Mouse (Mus musculus) urinary bladder, postnatal 14 days (tissue): ENCODE results near the gene Ago3.
A peak's percentile ranks its signal among the peaks of the same experiment; 100 is the strongest.

Source experiments
- DNase-seq: peaks from one replicate; pipeline ENCODE4 v3.0.0; 2021; ENCODE audit warnings: low spot score

Ago3 gene

GRCm38 (mm10) chr4:126309922-126310309 lies 119.4 kb downstream of the Ago3 start:
- DNase-seq = peak; percentile 87

DNA sequence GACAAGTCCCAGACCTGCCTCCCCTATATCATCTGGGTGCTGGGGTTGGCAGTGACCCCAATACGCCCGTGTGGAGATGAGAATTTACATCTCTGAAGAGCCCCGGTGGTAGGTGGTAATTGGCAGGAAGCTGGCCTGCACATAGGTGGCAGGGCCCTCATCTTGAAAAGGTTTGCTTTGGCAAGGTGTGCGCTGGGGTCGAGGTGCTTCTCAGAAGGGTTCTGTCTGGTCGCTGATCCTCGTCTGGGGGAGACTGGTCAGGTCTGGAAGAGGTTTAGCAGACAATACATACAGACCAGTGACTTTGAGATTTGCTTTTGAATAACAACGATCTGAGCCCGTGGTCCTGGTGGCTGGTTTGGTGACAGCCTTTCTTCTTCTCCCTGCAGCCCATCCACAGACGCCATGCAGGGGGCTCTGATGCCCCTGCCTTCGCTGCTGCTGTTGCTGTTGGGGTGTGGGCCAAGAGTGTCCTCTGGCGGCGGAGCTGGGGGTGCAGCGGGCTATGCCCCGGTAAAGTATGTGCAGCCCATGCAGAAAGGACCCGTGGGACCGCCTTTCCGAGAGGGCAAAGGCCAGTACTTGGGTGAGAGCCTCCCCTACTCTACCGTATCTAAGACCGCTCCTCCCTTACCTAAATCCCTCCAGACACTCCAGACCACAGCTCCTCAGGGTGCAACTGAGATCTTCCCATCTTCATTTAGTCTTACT lies 120.0 kb downstream of the Ago3 start:
- no peak for DNase-seq

GRCm38 (mm10) chr4:126306827-126307226 lies 122.5 kb downstream of the Ago3 start:
- DNase-seq = no peak

DNA sequence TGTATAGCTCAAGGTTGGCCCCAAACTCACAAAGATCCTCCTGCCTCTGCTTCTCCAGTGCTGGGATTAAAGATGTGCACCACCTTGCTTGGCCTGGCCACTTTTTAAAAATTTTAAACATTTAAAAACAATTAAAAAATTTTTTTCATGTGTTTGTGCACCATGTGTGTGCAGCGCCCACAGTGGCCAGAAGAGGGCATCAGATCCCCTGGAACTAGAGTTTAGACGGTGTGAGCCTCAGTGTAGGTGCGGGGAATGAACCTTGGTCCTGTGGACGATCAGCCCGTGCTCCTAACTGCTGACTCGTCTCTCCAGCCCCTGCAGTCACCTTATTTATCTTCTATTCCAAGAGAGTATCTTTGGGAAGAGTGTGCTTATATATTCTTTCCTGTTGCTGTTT lies 123.3 kb downstream of the Ago3 start:
- no peak for DNase-seq

- no peak for DNase-seq
Observed at GRCm38 (mm10) chr4:126305428-126305827, 123.9 kb downstream of the Ago3 start.

DNA sequence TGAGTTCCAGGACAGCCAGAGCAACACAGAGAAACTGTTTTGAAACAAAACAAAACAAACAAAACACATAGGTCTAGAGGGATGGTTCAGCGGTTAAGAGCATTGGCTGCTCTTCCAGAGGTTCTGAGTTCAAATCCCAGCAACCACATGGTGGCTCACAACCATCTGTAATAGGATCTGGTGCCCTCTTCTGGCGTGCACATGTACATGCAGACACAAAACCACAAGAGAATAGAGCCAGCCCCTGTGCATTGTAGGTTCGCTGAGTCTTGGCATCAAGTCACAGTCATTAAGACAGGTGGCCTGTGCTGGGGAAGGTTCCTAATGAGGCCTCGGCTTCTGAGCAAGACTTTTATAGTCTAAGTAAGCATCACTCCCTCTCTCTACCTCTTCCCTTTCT lies 125.5 kb downstream of the Ago3 start:
- no peak for DNase-seq

DNA sequence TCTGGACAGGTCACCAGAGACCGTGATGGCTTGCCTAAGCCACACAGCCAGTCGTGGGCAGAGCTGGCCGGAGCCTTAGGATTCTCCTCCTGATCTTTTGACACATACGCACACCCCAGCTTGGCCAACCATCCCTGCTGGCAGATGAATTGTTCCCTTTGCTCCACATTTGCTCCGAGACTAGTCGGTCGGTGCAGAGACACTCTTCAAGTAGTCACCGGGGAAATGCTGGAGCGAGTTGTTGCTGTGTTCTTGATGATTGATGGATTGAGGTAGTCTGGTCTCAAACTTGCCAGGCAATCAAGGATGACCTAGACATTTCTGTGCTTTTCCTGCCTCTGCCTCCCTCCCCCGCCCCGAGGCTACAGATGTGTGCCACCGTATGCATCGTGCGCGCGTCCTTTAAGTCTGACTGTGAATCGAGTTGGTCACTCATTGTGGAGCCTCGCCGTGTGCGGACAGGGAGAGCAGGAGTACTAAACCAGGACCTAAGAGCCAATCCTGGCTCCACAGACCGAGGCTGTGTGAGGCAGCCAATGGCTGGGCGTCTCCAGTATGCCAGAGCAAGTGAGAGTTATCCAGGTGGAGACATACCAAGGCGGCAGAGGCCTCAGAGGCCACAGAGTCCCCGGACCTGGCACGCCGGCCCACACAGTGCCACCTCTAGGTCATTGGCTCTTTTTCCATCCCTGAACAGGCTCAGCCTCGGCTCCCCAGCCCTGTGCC lies 127.6 kb downstream of the Ago3 start:
- no peak for DNase-seq

DNA sequence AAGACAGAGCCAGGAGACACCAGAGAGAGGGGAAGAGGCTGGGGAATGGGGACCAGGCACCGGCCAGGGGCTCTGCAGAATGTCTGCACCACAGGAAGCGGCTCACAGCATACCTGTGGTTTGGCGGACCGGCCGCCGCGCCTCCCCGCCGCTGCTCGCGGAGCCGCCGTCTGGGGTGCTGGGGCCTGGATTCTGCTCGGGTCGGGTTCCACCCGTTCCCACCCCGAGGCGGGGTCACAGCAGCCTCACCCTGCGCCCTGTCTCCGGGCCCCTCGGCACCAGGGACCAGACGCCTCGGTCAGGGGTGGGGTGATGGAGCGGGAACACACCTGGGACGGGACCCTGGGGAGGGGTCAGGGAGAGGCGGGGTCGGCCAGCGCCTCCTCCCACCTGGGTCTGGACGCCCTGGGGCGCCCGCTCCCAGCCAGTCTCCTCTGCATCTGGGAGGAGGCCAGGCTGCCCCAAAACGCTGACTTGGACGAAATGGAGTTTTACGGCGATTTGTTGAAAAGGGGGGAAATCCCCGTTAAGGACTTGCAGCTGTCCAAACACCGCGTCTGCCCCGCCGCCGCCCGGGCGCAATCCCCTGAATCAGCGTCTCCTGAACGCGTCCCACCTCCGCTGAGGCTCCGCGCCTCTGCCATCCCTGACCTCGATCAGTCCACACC lies 128.3 kb downstream of the Ago3 start:
- no peak for DNase-seq

GRCm38 (mm10) chr4:126296617-126297101 lies 132.7 kb downstream of the Ago3 start:
- DNase-seq = peak; percentile 74

DNA sequence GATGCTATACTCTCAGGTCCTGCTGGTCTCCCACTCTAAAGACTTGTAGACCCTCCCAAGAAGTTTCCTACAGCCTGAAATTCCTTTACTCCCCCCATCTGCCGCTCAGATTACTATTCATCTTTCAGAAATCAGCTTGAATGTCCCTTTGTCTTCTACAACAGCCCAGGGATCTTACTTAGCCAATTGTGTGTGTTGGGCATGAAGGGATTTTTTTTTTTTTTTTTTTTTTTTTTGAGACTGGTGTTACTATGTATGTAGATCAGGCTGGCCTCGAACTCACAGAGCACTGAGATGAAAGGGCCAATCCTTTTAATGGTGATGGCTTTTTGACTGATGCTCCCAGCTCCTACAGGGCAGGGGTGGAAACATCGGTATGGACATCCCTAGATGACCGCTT lies 133.4 kb downstream of the Ago3 start:
- DNase-seq = no peak

- DNase-seq = no peak
Observed at GRCm38 (mm10) chr4:126295152-126295551, 134.2 kb downstream of the Ago3 start.

DNA sequence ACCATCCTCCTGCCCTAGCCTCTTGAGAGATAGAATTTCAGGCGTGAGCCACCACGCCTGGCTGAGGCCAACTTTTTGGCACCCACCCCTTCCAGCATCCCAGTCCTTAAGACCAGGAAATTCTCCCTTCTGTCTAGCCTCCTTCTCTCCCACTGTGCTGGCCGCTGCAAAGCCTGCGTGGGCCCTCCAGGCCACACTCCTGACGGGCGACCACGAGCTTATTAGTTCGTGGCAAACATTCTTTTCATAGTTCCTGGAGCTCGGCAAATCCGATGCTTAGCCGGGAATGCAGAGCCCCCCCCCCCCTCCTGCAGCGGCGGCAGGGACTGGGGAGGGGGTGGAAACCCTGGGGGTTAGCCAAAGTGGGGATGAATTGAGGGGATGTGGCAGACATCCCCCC lies 138.2 kb downstream of the Ago3 start:
- DNase-seq = no peak

DNA sequence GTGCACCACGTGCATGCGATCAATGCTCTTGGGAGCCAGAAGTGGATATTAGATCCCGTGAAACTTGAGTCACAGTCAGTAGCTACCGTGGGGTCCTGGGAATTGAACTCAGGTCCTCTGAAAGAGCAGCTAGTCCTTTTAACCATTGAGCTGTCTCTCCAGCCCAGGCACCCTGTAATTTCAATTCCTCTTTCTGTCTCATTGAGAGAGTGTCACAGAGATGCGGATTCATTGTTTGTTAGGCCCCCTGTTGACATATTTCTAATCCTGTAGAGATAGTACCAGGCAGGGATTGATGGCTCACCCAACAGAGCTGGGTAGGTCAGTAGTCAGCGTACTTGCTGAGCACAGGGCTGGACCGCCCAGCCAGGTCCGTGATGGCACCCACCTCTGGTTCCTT lies 139.0 kb downstream of the Ago3 start:
- DNase-seq = no peak

GRCm38 (mm10) chr4:126288085-126288666 lies 141.2 kb downstream of the Ago3 start:
- DNase-seq = no peak

DNA sequence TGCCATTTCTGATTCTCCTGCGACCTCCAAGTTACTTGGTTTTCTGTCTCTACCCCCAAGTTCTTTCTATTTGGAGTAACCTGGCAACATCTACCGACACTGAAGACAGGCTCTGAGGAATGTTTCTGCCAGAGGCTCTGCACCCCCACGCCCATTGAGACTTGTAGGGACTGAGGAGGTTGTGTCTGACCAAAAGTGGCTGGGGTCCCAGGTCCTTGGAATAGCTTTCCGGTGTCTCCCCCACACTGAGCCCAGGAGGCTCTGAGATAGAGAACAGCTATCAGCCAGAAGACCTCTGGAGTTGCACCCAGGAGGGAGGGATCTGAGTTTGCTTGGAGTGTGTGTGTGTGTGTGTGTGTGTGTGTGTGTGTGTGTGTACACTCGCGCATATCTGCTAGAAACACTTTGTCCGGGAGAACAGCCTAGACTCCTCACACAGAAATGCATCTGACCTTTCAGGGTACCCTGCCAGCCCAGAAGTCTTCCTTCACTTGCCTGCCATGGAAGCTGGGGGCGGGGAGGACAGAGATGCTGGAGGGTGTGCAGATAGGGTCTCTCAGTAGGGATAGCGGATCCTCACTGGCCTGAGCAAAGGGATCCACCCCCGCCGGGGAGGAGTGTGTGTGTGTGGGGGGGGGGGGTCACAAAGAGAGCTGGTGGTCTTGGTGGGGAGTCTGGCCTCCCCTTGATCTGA lies 141.9 kb downstream of the Ago3 start:
- DNase-seq = no peak

DNA sequence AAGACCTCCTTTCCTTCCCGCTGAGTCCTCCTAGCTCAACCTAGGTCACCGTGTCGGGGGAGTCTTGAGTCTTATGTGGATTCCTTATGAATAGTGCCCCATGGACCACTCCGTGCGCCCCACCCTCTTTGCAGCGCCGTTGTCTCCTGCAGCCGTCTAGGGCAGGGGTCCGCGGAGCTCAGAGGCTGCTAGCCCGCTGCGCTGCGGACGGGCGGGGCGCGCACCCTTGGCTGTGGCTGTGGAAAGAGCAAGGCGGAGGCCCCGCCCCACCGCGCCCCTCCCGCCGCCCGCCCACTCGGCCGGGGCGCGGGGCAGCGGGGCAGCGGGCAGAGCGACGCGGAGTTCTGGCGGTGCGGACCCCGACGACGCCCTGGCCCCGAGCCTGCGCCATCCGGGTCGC lies 142.9 kb downstream of the Ago3 start, which contains the start of gene Col8a2:
Gene Col8a2 (plus strand): TSS at position 302 of the 400 bp plus-strand sequence.
- peak; percentile 42 for DNase-seq

- DNase-seq = no peak
Observed at GRCm38 (mm10) chr4:126283582-126283981, 145.8 kb downstream of the Ago3 start.

- no peak for DNase-seq
Observed at GRCm38 (mm10) chr4:126281706-126282105, 147.7 kb downstream of the Ago3 start.
